Mouse (Mus musculus) ovary, adult 18-20 months (tissue): ENCODE data around the gene Creld2.

Experiments
- DNase-seq: peaks from one replicate; pipeline ENCODE4 v3.0.0; 2022; ENCODE audit warnings: low spot score, mixed read lengths

The Creld2 gene

DNA sequence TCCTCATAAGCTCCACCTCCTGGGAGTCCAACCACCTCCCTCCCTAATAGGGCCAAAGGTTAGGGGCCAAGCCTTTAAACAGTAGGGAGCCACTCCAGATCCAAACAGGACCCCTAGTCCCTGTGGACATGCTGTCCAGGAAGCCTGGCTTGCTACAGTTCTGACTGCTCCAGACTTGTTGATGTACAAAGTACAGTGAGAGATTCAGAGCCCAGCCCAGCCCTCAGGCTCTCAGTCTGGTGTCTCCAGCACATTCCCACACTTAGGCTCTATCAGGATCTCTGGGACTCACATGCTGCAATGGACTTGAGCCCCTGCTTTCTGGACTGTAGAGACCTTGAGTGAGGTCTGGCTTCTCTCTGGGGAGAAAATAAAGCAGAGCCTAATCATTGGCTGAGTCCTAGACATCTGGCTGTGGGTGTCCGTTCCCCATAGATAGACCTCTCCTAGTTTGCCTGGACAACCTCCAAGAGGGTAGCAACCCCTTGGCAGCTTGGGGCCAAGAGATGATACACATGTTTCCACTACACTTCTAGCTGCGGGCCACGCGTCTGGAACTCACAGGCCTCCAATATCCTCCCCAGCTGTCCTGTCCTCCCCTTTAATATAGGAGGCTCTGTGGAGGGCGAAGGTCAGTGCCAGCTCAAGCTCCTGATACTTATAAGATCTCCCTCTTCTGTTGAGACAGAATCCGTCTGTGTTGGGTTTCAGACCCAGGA is 48.7 kb downstream of the Creld2 start:
- DNase-seq = no peak

DNA sequence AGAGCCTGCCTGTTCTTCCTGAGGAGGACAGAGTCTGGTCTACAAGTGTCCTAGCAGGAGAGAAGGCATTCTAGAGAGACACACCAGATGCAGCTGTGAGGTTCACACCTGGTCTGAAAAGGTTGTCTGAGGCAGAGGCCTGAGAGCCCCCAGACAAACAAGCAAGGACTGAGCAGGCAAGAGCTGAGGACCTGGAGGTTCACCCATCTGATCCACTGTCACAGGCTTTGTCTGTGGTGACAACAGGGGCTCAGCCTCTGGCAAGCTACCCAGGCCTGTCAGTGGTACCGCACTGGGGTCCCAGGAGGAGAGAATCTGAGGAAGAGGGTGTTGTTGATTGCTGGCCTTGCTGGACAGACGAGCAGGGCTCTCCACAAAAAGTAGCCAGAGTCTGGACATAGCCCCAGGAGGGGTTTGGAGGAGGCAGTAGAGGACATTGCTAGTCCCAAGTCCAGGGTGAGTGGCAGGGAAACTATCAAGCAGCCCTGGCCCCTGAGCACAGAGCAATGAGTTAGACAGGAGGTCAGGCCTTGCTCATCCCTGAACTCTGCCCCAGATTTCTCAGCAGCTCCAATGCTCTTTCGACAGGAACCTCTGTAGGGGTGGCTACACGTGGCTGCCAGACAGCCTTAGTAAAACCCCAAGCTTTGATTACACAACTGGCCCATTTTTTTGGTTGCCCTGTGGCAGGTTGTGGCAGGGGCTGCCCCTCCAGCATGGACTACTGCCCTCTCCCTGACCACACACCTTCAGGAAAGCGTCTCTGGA is 51.2 kb downstream of the Creld2 start:
- DNase-seq = no peak

- no peak for DNase-seq
These were observed 54.6 kb downstream of the Creld2 start for GRCm38 (mm10) chr15:88874061-88874460.

DNA sequence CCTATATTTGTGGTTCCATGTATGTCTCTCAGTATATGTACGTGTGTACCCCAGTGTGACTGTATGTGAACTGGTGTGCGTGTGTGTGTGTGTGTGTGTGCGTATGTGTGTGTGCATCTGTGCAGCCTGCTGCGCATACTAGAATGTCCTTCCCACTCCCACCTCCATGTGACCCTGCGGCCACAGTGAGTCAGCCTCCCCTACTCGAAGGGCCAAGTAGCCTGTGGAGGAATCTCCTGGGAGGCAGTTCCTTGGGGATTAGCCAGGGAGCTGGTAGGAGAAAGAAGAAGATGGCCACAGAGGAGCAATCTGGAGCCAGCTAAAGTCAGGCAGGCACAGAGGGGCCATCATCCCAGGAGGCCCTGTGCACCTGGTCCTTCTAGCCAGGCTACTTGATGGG is 55.0 kb downstream of the Creld2 start:
- no peak for DNase-seq

DNA sequence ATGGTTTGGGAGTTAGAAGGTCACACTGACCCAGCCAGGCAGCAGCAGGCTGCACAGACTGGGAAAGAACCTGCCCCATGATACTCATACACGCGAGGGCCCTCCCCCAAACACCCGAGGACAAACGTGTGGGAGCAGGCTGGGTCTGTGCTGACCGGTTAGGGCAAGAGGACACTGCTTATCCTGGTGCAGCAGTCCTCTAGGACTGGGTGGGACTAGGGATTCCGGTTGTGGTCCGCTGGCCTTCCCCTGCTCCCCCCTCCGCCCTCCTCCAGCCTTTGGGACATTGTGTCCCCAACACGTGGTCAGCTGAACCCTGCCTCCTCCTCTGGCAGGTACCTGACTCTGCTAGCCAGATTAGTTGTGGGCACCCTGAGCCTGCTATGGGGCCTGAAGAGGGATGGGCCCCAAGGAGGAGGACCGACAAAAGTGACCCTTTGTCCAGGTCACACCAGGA is 56.2 kb downstream of the Creld2 start:
- DNase-seq = peak; percentile 64
